Mouse (Mus musculus): ENCODE results near the gene Ms4a7. TPM values are rescaled to one million over a fixed set of nuclear protein-coding genes. Genes with fewer than 3 reads are reported as not detected.

Gene Ms4a7
- polyA plus RNA-seq, 1 experiment from 2014 or later = 12.6 TPM

- H3K9me3 ChIP-seq (ENCODE audit: low read length) = no peaks in the 10 kb centered on the region
- DNase-seq (ENCODE audit: low spot score) (no peak), ATAC-seq (no peak)
- 57% methylated on average over 7 of the region's 7 CpGs for WGBS
- H3K4me2 ChIP-seq (replicated peaks; ENCODE audit: low read depth, low read length) = no peak overlapping the region
- H3K4me3 ChIP-seq (ENCODE audit: low read depth, low read length) = no peak overlapping the region
- no peaks in the 10 kb centered on the region for H3K36me3 ChIP-seq (ENCODE audit: insufficient read depth, low read length)
- H3K27ac ChIP-seq (ENCODE audit: low read length) = no peak overlapping the region
- TF ChIP-seq EP300 (IDR thresholded peaks at IDR 0.05) = no peak
- no peak for TF ChIP-seq CTCF (IDR thresholded peaks at IDR 0.05)
- H3K9ac ChIP-seq (replicated peaks; ENCODE audit: low read depth) = no peak overlapping the region
- H3K27me3 ChIP-seq (replicated peaks; ENCODE audit: insufficient read depth, low read length) = no peaks in the 10 kb centered on the region
- H3K4me1 ChIP-seq (ENCODE audit: insufficient read depth, low read depth, low read length) = no peaks in the 10 kb centered on the region
Observed at GRCm38 (mm10) chr19:11355730-11356129, 19.8 kb upstream of the Ms4a7 start.

GRCm38 (mm10) chr19:11351878-11352277 lies 15.9 kb upstream of the Ms4a7 start:
- Histone ChIP-seq H3K9ac (replicated peaks; ENCODE audit: low read depth) (no peak overlapping the region), H3K4me2 (replicated peaks; ENCODE audit: low read depth, low read length) (no peak overlapping the region), H3K4me1 (ENCODE audit: insufficient read depth, low read depth, low read length) (no peaks in the 10 kb centered on the region), H3K36me3 (ENCODE audit: insufficient read depth, low read length) (no peaks in the 10 kb centered on the region), H3K27me3 (replicated peaks; ENCODE audit: insufficient read depth, low read length) (no peaks in the 10 kb centered on the region), H3K9me3 (ENCODE audit: low read length) (no peaks in the 10 kb centered on the region), H3K27ac (ENCODE audit: low read length) (no peak overlapping the region), H3K4me3 (ENCODE audit: low read depth, low read length) (no peak overlapping the region)
- TF ChIP-seq EP300 (IDR thresholded peaks at IDR 0.05) = no peak
- peak; percentile 46 for TF ChIP-seq CTCF (IDR thresholded peaks at IDR 0.05)
- ATAC-seq = no peak
- 33% methylated on average over 3 of the region's 3 CpGs for WGBS
- no peak for DNase-seq (ENCODE audit: low spot score)

- ATAC-seq = no peak
- 54% methylated on average over 7 of the region's 7 CpGs for WGBS
- DNase-seq (ENCODE audit: low spot score) = no peak
Observed at GRCm38 (mm10) chr19:11349698-11350481, 13.9 kb upstream of the Ms4a7 start.

GRCm38 (mm10) chr19:11343992-11344391 lies 8.0 kb upstream of the Ms4a7 start:
- Histone ChIP-seq H3K9ac (replicated peaks; ENCODE audit: low read depth) (no peak overlapping the region), H3K27ac (ENCODE audit: low read length) (no peak overlapping the region), H3K27me3 (replicated peaks; ENCODE audit: insufficient read depth, low read length) (no peaks in the 10 kb centered on the region), H3K4me3 (ENCODE audit: low read depth, low read length) (no peak overlapping the region), H3K36me3 (ENCODE audit: insufficient read depth, low read length) (no peaks in the 10 kb centered on the region), H3K4me1 (ENCODE audit: insufficient read depth, low read depth, low read length) (no peaks in the 10 kb centered on the region), H3K9me3 (ENCODE audit: low read length) (no peaks in the 10 kb centered on the region), H3K4me2 (replicated peaks; ENCODE audit: low read depth, low read length) (no peak overlapping the region)
- ATAC-seq = no peak
- peak; percentile 6 for DNase-seq (ENCODE audit: low spot score)
- no peak for TF ChIP-seq EP300 (IDR thresholded peaks at IDR 0.05)
- 0 out of 2 replicates have a peak, but pooled peaks have one; percentile 10 for TF ChIP-seq CTCF (IDR thresholded peaks at IDR 0.05)

More at GRCm38 (mm10) chr19:11349698-11350481, 13.9 kb upstream of the Ms4a7 start:
- no peak overlapping the region for H3K4me2 ChIP-seq (replicated peaks; ENCODE audit: low read depth, low read length)
- no peak overlapping the region for H3K27ac ChIP-seq (ENCODE audit: low read length)
- TF ChIP-seq CTCF (IDR thresholded peaks at IDR 0.05) (peak; percentile 34), EP300 (IDR thresholded peaks at IDR 0.05) (no peak)
- no peaks in the 10 kb centered on the region for H3K9me3 ChIP-seq (ENCODE audit: low read length)
- no peak overlapping the region for H3K9ac ChIP-seq (replicated peaks; ENCODE audit: low read depth)
- no peaks in the 10 kb centered on the region for H3K27me3 ChIP-seq (replicated peaks; ENCODE audit: insufficient read depth, low read length)
- no peaks in the 10 kb centered on the region for H3K4me1 ChIP-seq (ENCODE audit: insufficient read depth, low read depth, low read length)
- no peak overlapping the region for H3K4me3 ChIP-seq (ENCODE audit: low read depth, low read length)
- no peaks in the 10 kb centered on the region for H3K36me3 ChIP-seq (ENCODE audit: insufficient read depth, low read length)

GRCm38 (mm10) chr19:11343147-11343546 lies 7.2 kb upstream of the Ms4a7 start:
- no peak for TF ChIP-seq EP300 (IDR thresholded peaks at IDR 0.05)
- no peak for TF ChIP-seq CTCF (IDR thresholded peaks at IDR 0.05)
- H3K9me3 ChIP-seq (ENCODE audit: low read length) = no peaks in the 10 kb centered on the region
- no peak overlapping the region for H3K9ac ChIP-seq (replicated peaks; ENCODE audit: low read depth)
- H3K36me3 ChIP-seq (ENCODE audit: insufficient read depth, low read length) = no peaks in the 10 kb centered on the region
- ATAC-seq (no peak), DNase-seq (ENCODE audit: low spot score) (no peak)
- H3K4me2 ChIP-seq (replicated peaks; ENCODE audit: low read depth, low read length) = no peak overlapping the region
- H3K4me1 ChIP-seq (ENCODE audit: insufficient read depth, low read depth, low read length) = no peaks in the 10 kb centered on the region
- no peaks in the 10 kb centered on the region for H3K27me3 ChIP-seq (replicated peaks; ENCODE audit: insufficient read depth, low read length)
- H3K27ac ChIP-seq (ENCODE audit: low read length) = no peak overlapping the region
- H3K4me3 ChIP-seq (ENCODE audit: low read depth, low read length) = no peak overlapping the region

GRCm38 (mm10) chr19:11321123-11321522 lies 14.8 kb downstream of the Ms4a7 start:
- Histone ChIP-seq H3K27me3 (replicated peaks; ENCODE audit: insufficient read depth, low read length) (no peaks in the 10 kb centered on the region), H3K4me1 (ENCODE audit: insufficient read depth, low read depth, low read length) (no peaks in the 10 kb centered on the region), H3K27ac (ENCODE audit: low read length) (no peak overlapping the region), H3K36me3 (ENCODE audit: insufficient read depth, low read length) (no peaks in the 10 kb centered on the region), H3K4me3 (ENCODE audit: low read depth, low read length) (no peak overlapping the region), H3K9ac (replicated peaks; ENCODE audit: low read depth) (no peak overlapping the region), H3K9me3 (ENCODE audit: low read length) (no peaks in the 10 kb centered on the region), H3K4me2 (replicated peaks; ENCODE audit: low read depth, low read length) (no peak overlapping the region)
- TF ChIP-seq CTCF (IDR thresholded peaks at IDR 0.05) (no peak), EP300 (IDR thresholded peaks at IDR 0.05) (no peak)
- 57% methylated on average over 1 of the region's 1 CpGs for WGBS
- no peak for ATAC-seq
- peak; percentile 6 for DNase-seq (ENCODE audit: low spot score)
